Mouse (Mus musculus) adrenal gland, adult (tissue): Measurements from ENCODE around the gene Gm14744.
A peak's percentile ranks its signal among the peaks of the same experiment; 100 is the strongest.
"Not testable (repeated sequence)": the region's sequence is repeated elsewhere in the genome, so short reads cannot be mapped to it uniquely, and the experiment has no call there.

Source experiments
- DNase-seq, 2 experiments: peaks; one replicate each; pipeline ENCODE4 v3.0.0; 2022 to 2023; ENCODE audit warnings: low spot score in 1 of 2; ENCODE audit not compliant: inconsistent age in 2 of 2

The Gm14744 gene

GRCm38 (mm10) chrX:77864458-77864857 lies at the start of gene Gm14744:
Gene Gm14744, plus strand, starts transcription at chrX:77864758.
- DNase-seq: not testable (repeated sequence)

- no peak for DNase-seq
Measured at GRCm38 (mm10) chrX:77853523-77853922, 11.0 kb upstream of the Gm14744 start, which contains the start of gene Pbsn. Gene Pbsn, minus strand, starts transcription at chrX:77853623.

- DNase-seq: peak; percentile 4 to 27
Measured at GRCm38 (mm10) chrX:77880033-77880432, 15.5 kb downstream of the Gm14744 start.
